8 mouse cellular contexts compared by ENCODE assay signal in genomic region chr2:152831019-152831878, GRCm38 (mm10). TPM values are rescaled to one million over a fixed set of nuclear protein-coding genes. Genes with fewer than 3 reads are reported as not detected.
DNase-seq lines count a peak whose midpoint lies in the region; ATAC-seq and TF ChIP-seq lines count a peak whose summit lies in the region.

Bcl2l1 (minus strand) TSS chr2:152831728.

- no peaks in the 10 kb centered on the region for H3K9me3 ChIP-seq in heart, embryonic 11.5 days (replicated peaks; ENCODE audit: control insufficient read depth, low read length)
- H3K9me3 ChIP-seq in kidney, embryonic 16.5 days (ENCODE audit: low read length) = no peaks in the 10 kb centered on the region

- H3K4me1 ChIP-seq in heart, embryonic 11.5 days (ENCODE audit: control insufficient read depth, insufficient read depth, low read length) = peaks cover 36% of the 10 kb centered on the region
- H3K4me1 ChIP-seq in kidney, embryonic 16.5 days (ENCODE audit: insufficient read depth, low read length) = peaks cover 38% of the 10 kb centered on the region
- peaks cover 19% of the 10 kb centered on the region for H3K4me1 ChIP-seq in liver, adult 2 months (ENCODE audit: control insufficient read depth, insufficient read depth, low read length)

- TF ChIP-seq CTCF in liver, adult 2 months (IDR thresholded peaks at IDR 0.05; ENCODE audit: low read depth, low read length) = peak; percentile 98

- peak; percentile 81 for ATAC-seq in erythroblast, adult 5-6 weeks (replicated peaks; ENCODE audit: low FRiP score, poor library complexity, severe bottlenecking)
- peak; percentile 95 for ATAC-seq in heart, embryonic 11.5 days (replicated peaks; ENCODE audit: insufficient number of reproducible peaks, low FRiP score, low TSS enrichment)
- ATAC-seq in kidney, embryonic 16.5 days (ENCODE audit: low FRiP score, low TSS enrichment) = peak; percentile 95

- under 1% methylated on average over 65 of the region's 74 CpGs for WGBS in heart, embryonic 11.5 days (ENCODE audit: insufficient replicate concordance)
- 0% methylated on average over 68 of the region's 74 CpGs for WGBS in kidney, embryonic 16.5 days
- 2% methylated on average over 74 of the region's 74 CpGs for WGBS in liver, adult 2 months

- TF ChIP-seq POLR2A in liver, adult 2 months (IDR thresholded peaks at IDR 0.05; ENCODE audit: extremely low read depth, insufficient read depth, low read length) = no peak
- peak; percentile 43 for TF ChIP-seq POLR2A in myocyte (IDR thresholded peaks at IDR 0.05; ENCODE audit: insufficient read length, low read depth)

- H3K36me3 ChIP-seq in heart, embryonic 11.5 days (ENCODE audit: control insufficient read depth, insufficient read depth, low read length) = no peaks in the 10 kb centered on the region
- H3K36me3 ChIP-seq in kidney, embryonic 16.5 days (ENCODE audit: insufficient read depth, low read length) = no peaks in the 10 kb centered on the region
- no peaks in the 10 kb centered on the region for H3K36me3 ChIP-seq in liver, adult 2 months (ENCODE audit: control insufficient read depth, insufficient read depth, low read length)
- H3K36me3 ChIP-seq in myocyte (ENCODE audit: control insufficient read depth, insufficient read depth) = peaks cover 9% of the 10 kb centered on the region
- H3K36me3 ChIP-seq in splenic B cell, adult 2 months (ENCODE audit: control insufficient read depth, insufficient read depth, low read length, poor library complexity, severe bottlenecking) = no peaks in the 10 kb centered on the region

- H3K9ac ChIP-seq in heart, embryonic 11.5 days (ENCODE audit: low read depth, low read length) = peak within 1 kb of the TSS; percentile 96
- H3K9ac ChIP-seq in kidney, embryonic 16.5 days (replicated peaks; ENCODE audit: low read length) = peak within 1 kb of the TSS; percentile 87
- H3K9ac ChIP-seq in liver, adult 2 months (ENCODE audit: low read depth, low read length) = peak within 1 kb of the TSS; percentile 85

- DNase-seq in B cell, adult 2 months = peak; percentile 96 to 98
- peak; percentile 99 for DNase-seq in brain, adult 2 months (ENCODE audit: low read depth, low spot score)
- peak; percentile 84 for DNase-seq in liver, adult 2 months (ENCODE audit: extremely low read depth, low read depth, low spot score)
- peak; percentile 97 for DNase-seq in splenic B cell, adult 2 months (ENCODE audit: low read depth, low spot score)

- H3ac ChIP-seq in myocyte (ENCODE audit: control insufficient read depth, insufficient read length) = peak within 1 kb of the TSS; percentile 78

- peak within 1 kb of the TSS; percentile 73 for H3K4me2 ChIP-seq in heart, embryonic 11.5 days
- H3K4me2 ChIP-seq in kidney, embryonic 16.5 days (replicated peaks; ENCODE audit: low read depth, low read length) = peak within 1 kb of the TSS; percentile 86
- peak within 1 kb of the TSS; percentile 68 for H3K4me2 ChIP-seq in myocyte (ENCODE audit: low read depth)

- peaks cover 9% of the 10 kb centered on the region; the same call in 1 of the 2 replicates for H3K79me2 ChIP-seq in liver, adult 2 months (ENCODE audit: control insufficient read depth, insufficient read depth, low read length)
- peaks cover 41% of the 10 kb centered on the region for H3K79me2 ChIP-seq in myocyte (ENCODE audit: control insufficient read depth, insufficient read depth)

- H3K4me3 ChIP-seq in heart, embryonic 11.5 days (ENCODE audit: low read depth, low read length) = peak within 1 kb of the TSS; percentile 71
- H3K4me3 ChIP-seq in kidney, embryonic 16.5 days (ENCODE audit: low read length) = peak within 1 kb of the TSS; percentile 74
- H3K4me3 ChIP-seq in liver, adult 2 months (ENCODE audit: insufficient read depth, low read depth, low read length) = peak within 1 kb of the TSS; percentile 84
- H3K4me3 ChIP-seq in myocyte = peak within 1 kb of the TSS; percentile 77

- no peaks in the 10 kb centered on the region for H3K27me3 ChIP-seq in heart, embryonic 11.5 days (ENCODE audit: control insufficient read depth, insufficient read depth, low read length)
- H3K27me3 ChIP-seq in kidney, embryonic 16.5 days (ENCODE audit: insufficient read depth, low read length) = no peaks in the 10 kb centered on the region
- no peaks in the 10 kb centered on the region for H3K27me3 ChIP-seq in liver, adult 2 months (ENCODE audit: control insufficient read depth, insufficient read depth, low read length)
- no peaks in the 10 kb centered on the region for H3K27me3 ChIP-seq in myocyte (ENCODE audit: control insufficient read depth, insufficient read depth, insufficient read length)
- no peaks in the 10 kb centered on the region for H3K27me3 ChIP-seq in splenic B cell, adult 2 months (ENCODE audit: control insufficient read depth, insufficient read depth, low read length, poor library complexity, severe bottlenecking)

- peak within 1 kb of the TSS; percentile 98 for H3K27ac ChIP-seq in heart, embryonic 11.5 days (ENCODE audit: low read depth, low read length)
- peak within 1 kb of the TSS; percentile 98 for H3K27ac ChIP-seq in kidney, embryonic 16.5 days (ENCODE audit: low read length)
- peak within 1 kb of the TSS; percentile 95 for H3K27ac ChIP-seq in liver, adult 2 months (replicated peaks; ENCODE audit: insufficient read depth, low read depth, low read length)

TF ChIP-seq in myocyte, 11 proteins besides CTCF, POLR2A, EP300 and RAD21:
- TF ChIP-seq MYOD1 (IDR thresholded peaks at IDR 0.05; ENCODE audit: control insufficient read depth in 1 of 3, insufficient read length in 2 of 3, low read depth in 2 of 3) (no peak), TCF3 (IDR thresholded peaks at IDR 0.05; ENCODE audit: insufficient read length, low read depth) (no peak), USF1 (IDR thresholded peaks at IDR 0.05; ENCODE audit: low read depth) (no peak), CEBPB (IDR thresholded peaks at IDR 0.05; ENCODE audit: insufficient read depth, poor library complexity, severe bottlenecking) (no peak), E2F4 (IDR thresholded peaks at IDR 0.05; ENCODE audit: insufficient read depth) (peak; percentile 41), MYOG (IDR thresholded peaks at IDR 0.05; ENCODE audit: control insufficient read depth in 1 of 3, insufficient read depth in 1 of 3, insufficient read length in 2 of 3, low read depth in 2 of 3) (peak in 1 of 3 experiments; percentile 5), SRF (IDR thresholded peaks at IDR 0.05; ENCODE audit: control insufficient read depth, insufficient read length, low read depth) (no peak), TCF12 (IDR thresholded peaks at IDR 0.05; ENCODE audit: insufficient read depth, poor library complexity, severe bottlenecking) (no peak), POLR2AphosphoS2 (IDR thresholded peaks at IDR 0.05; ENCODE audit: insufficient read length, low read depth) (peak; percentile 44), REST (IDR thresholded peaks at IDR 0.05; ENCODE audit: insufficient read depth, insufficient read length) (no peak), MAX (IDR thresholded peaks at IDR 0.05; ENCODE audit: low read depth) (no peak)

RNA-seq across cellular contexts. Expression of gene Bcl2l1, which starts in this region (rescaled TPM):
- 543 and 572 TPM in 2 replicates for total RNA-seq in erythroblast, adult 5-6 weeks (2015; ENCODE audit: low replicate concordance)
- total RNA-seq in erythroblast, adult 5-6 weeks (2017; ENCODE audit: low replicate concordance) = 807 and 937 TPM in 2 replicates
- polyA plus RNA-seq in heart, embryonic 11.5 days (2014; fragmentation: Nextera tagmentation; extraction: Ambion mirVana) = 69.8 and 73.1 TPM in 2 replicates
- polyA plus RNA-seq in kidney, embryonic 16.5 days (2015; fragmentation: Nextera tagmentation; extraction: Ambion mirVana) = 113 and 116 TPM in 2 replicates
- 14.9 and 16.1 TPM in 2 replicates for total RNA-seq in liver, adult 2 months (2014; rRNA removed)
- 30.4 and 33.8 TPM in 2 replicates for polyA plus RNA-seq in liver, adult 2 months (2012; rRNA removed)
- polyA plus RNA-seq in myocyte (2012; fragmentation: generic; extraction: Trizol) = 57.0 TPM

Comparison
In these comparisons a context has a peak if more than half of its experiments do, and no peak if none do; other contexts are left out.
1. Peak in every context shown above with its lines: DNase-seq, ATAC-seq, H3K4me3 ChIP-seq and H3K27ac ChIP-seq.
2. RNA of gene Bcl2l1 (total RNA-seq): 543 to 937 TPM in erythroblast, adult 5-6 weeks; 14.9 to 16.1 TPM in liver, adult 2 months; every median in the first group is over 10 times any median in the second.